Mouse (Mus musculus) stomach, postnatal 0 days (tissue): ENCODE results near the gene Igsf21.

Experiments used
- CTCF ChIP-seq: IDR thresholded peaks from 2 replicates; pipeline ENCODE4 v1.5.1; 2016; ENCODE audit warnings: antibody characterized with exemption, low read depth, mild to moderate bottlenecking, moderate library complexity
- EP300 ChIP-seq: optimal IDR thresholded peaks from 2 replicates; pipeline ENCODE3; 2016; ENCODE audit warnings: antibody characterized with exemption

DNA sequence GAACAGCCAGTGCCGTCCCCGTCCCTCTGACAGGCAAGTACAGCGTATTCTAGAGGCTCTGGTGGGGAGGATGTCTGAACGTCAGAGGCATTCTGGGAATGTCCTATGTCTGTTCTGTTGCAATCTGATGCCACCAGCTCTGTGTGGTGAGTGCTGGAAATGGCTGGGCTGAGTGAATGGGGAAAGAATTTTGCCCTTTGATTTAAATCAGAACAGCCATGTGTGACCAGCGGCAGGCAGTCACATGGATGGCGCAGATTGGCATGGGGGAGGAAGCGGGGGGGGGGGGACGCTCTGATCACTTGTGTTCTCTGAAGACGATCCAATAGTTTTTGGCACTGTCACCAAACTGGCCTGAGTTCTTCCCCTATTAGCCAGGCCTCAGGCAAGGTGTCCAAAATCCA, 92.9 kb downstream of the Igsf21 start:
- no peak for TF ChIP-seq CTCF
- TF ChIP-seq EP300: no peak
